8 mouse cellular contexts compared by ENCODE assay signal in the genomic region with DNA sequence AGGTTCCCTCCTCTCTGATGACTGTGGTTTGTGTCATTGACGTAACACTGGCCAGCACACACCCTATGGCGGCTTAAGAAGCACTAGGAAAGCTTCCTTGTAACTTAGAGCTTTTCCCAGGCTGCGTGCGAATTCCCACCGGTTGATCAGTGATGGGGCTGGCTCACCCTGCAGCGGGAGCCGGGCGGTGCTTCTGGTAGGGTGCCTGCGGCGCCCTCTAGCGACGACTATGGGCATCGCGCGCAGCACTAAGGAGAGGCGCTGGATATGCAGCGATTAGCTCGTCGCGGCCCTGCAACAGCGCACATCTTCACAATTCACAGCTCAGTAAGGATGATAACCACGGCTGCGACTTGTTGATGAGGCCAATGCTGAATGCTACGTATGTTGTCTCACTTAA. TPM values are rescaled to one million over a fixed set of nuclear protein-coding genes. Genes with fewer than 3 reads are reported as not detected.
DNase-seq lines count a peak whose midpoint lies in the region; ATAC-seq lines count a peak whose summit lies in the region.

No protein-coding gene starts in this region.

- peak overlapping the region; percentile 9; the same call in 1 of the 2 replicates for H3K4me3 ChIP-seq in hindbrain, embryonic 14.5 days (replicated peaks; ENCODE audit: low read length)

- H3K27ac ChIP-seq in hindbrain, embryonic 14.5 days, result no peak overlapping the region

- peak; percentile 80 for ATAC-seq in frontal cortex, adult (ENCODE audit: low TSS enrichment)
- peak; percentile 59; the same call in 1 of the 2 replicates for ATAC-seq in hindbrain, embryonic 14.5 days (ENCODE audit: low FRiP score)
- ATAC-seq in erythroid progenitor cell, adult 5-6 weeks (replicated peaks; ENCODE audit: low FRiP score, poor library complexity, severe bottlenecking), result no peak

- peak; percentile 56 for DNase-seq in adrenal gland, adult 2 months
- DNase-seq in cerebellum, adult 9-11 months, result peak; percentile 88
- peak; percentile 90 for DNase-seq in hindbrain, embryonic 14.5 days (ENCODE audit: low spot score)
- DNase-seq in layer of hippocampus, postnatal 10 days (ENCODE audit: low spot score in 2 of 2), result peak; percentile 90 to 94
- peak; percentile 57 for DNase-seq in lung, postnatal 25 days (ENCODE audit: low spot score)
- peak; percentile 92 to 95 for DNase-seq in right cerebral cortex, postnatal 10 days (ENCODE audit: low spot score in 2 of 2)

- under 1% methylated on average over 24 of the region's 24 CpGs for WGBS in hindbrain, embryonic 14.5 days

- peak overlapping the region; percentile 36; the same call in 1 of the 2 replicates for H3K9ac ChIP-seq in hindbrain, embryonic 14.5 days

- H3K4me1 ChIP-seq in hindbrain, embryonic 14.5 days (replicated peaks; ENCODE audit: control insufficient read depth, insufficient read depth, low read length), result peaks cover 13% of the 10 kb centered on the region

- peak overlapping the region; percentile 44 for H3K4me2 ChIP-seq in hindbrain, embryonic 14.5 days (replicated peaks)

- H3K27me3 ChIP-seq in hindbrain, embryonic 14.5 days (ENCODE audit: control insufficient read depth, insufficient read depth, low read length), result no peaks in the 10 kb centered on the region

- no peaks in the 10 kb centered on the region for H3K36me3 ChIP-seq in hindbrain, embryonic 14.5 days (replicated peaks; ENCODE audit: control insufficient read depth, insufficient read depth)

- no peaks in the 10 kb centered on the region for H3K9me3 ChIP-seq in hindbrain, embryonic 14.5 days (ENCODE audit: control insufficient read depth, low read length)

RNA-seq across cellular contexts. Expression of gene Sgsm1, which starts 3.4 kb away (rescaled TPM):
- 10 to 100 TPM in 1 of 2 experiments, 1 to 10 TPM in 1; 8.4 to 12.7 TPM for total RNA-seq in adrenal gland, adult 2 months (2021)
- 4.3 and 5.5 TPM in 2 replicates for polyA plus RNA-seq in adrenal gland, adult 2 months (2012; rRNA removed)
- 14.8 and 15.0 TPM in 2 replicates for polyA plus RNA-seq in hindbrain, embryonic 14.5 days (2014; fragmentation: Nextera tagmentation; extraction: Ambion mirVana)
- 10 to 100 TPM; 72.2 to 77.7 TPM for total RNA-seq in layer of hippocampus, postnatal 10 days (2021)
- total RNA-seq in erythroid progenitor cell, adult 5-6 weeks (2015; ENCODE audit: low replicate concordance), result 0.36 TPM in 1 of 2 replicates, not detected in the other
- total RNA-seq in erythroid progenitor cell, adult 5-6 weeks (2017; ENCODE audit: low replicate concordance), result not detected in 2 replicates

RNA-seq across cellular contexts. Expression of gene Aym1, which starts 43.1 kb away (rescaled TPM):
- total RNA-seq in adrenal gland, adult 2 months (2021), result not detected
- polyA plus RNA-seq in adrenal gland, adult 2 months (2012; rRNA removed), result not detected in 2 replicates
- not detected in 2 replicates for polyA plus RNA-seq in hindbrain, embryonic 14.5 days (2014; fragmentation: Nextera tagmentation; extraction: Ambion mirVana)
- total RNA-seq in layer of hippocampus, postnatal 10 days (2021), result not detected
- total RNA-seq in erythroid progenitor cell, adult 5-6 weeks (2015; ENCODE audit: low replicate concordance), result not detected in 2 replicates
- not detected in 2 replicates for total RNA-seq in erythroid progenitor cell, adult 5-6 weeks (2017; ENCODE audit: low replicate concordance)

Comparison
In these comparisons a context has a peak if more than half of its experiments do, and no peak if none do; other contexts are left out.
1. RNA of gene Sgsm1, which starts 3.4 kb away (total RNA-seq): 72.2 to 77.7 TPM in layer of hippocampus, postnatal 10 days and 8.4 to 12.7 TPM in adrenal gland, adult 2 months; 0.36 TPM in erythroid progenitor cell, adult 5-6 weeks; every median in the first group is over 4 times any median in the second.
2. Peak in every context shown above with its lines, with median percentiles within 50 percentile points of each other: DNase-seq.